Mouse (Mus musculus) adrenal gland, adult (tissue): ENCODE measurements at regions not wholly inside any gene's neighbourhood (a gene's known extent, or its start where the extent isn't known, plus 50 kb on each side); places are given as distances from the start of the nearest gene placed in this dataset.
A peak's percentile ranks its signal among the peaks of the same experiment; 100 is the strongest.
"Not testable (repeated sequence)": the region's sequence is repeated elsewhere in the genome, so short reads cannot be mapped to it uniquely, and the experiment has no call there.

ENCODE experiments used
- DNase-seq, 2 experiments: peaks; one replicate each; pipeline ENCODE4 v3.0.0; 2022 to 2023; ENCODE audit warnings: low spot score in 1 of 2; ENCODE audit not compliant: inconsistent age in 2 of 2

DNA sequence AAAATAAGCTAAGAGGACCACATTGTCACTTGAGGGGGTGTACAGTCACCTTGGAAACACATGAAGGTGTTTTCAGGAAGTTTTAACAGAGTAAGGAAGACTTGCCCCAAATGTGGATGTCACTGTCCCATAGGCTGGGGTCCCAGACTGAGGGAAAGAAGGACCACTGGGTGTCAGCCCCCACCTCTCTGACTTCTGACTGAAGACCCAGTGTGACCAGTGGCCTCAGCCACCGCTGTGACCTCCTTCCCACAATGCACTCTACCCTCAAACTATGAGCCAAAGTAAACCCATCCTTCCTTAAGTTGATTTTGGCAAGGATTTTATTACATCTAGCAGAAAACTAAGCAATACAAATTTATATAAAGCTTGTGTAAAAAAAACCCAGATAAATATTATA lies 94.8 kb upstream of the Mdm1 start:
- DNase-seq, result no peak

DNA sequence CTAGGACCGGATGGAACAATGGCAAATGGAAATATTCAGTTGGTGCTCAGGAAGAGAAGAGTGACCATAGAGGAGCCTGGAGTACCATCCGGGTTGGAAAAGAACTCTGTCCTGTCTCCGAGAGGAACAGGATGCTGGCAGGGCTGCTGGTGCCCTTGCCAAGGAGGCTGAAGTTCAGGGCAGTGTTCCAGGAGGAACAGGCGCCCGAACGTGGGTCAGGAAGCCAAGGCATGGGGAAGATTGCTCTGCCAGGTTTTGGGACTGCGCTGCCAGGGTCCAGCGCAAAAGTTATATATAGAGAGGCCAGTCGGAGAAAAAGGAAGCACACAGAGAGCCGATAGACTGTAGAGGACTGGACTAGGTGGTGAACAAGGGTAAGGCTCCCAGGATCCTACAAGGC lies 92.3 kb upstream of the Mdm1 start:
- peak; percentile 86 to 94 for DNase-seq

DNA sequence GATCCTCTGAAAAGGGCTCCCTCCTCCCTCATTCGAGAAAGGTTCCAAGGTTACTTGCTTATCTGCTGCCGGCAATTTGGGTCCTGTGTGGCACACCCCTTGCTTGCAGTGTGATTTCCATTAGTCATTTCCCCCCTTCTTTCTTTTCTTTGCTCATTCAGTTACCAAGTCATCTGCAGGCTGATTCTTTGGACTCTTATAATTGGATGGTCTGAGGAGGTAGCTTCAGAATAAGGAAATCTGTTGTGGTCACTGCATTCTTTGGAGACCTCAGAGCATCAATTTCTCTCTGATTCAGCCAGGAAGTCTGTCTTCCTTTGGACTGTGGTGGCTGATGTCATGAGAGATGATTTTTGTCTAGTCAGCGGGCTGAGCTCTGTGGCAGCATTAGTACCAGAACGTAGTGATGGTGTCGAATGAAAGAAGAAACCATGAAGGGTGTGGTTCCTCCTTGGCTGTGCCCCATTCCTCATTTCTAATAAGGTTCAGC lies 91.4 kb upstream of the Mdm1 start:
- DNase-seq, result peak in 1 of 2 experiments; percentile 58

DNA sequence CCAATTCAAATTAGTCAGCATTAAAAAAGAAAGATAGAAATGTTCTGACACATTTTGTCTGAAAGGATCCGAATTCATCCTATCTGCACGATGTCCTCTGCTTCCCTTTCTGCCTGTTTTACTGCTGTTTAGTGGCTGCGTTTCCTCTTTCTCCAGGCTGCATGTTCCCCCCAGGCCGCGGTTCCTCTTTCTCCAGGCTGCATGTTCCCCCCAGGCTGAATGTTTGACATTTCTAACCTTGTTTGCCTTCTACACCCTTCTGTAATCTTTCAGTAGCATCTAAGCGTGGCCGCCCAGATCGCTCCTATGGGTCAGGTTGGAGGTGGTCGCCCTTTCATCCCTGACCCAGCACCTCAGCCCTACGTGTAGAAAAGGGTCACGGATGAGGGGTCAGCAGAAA lies 89.6 kb upstream of the Mdm1 start:
- peak; percentile 23 to 43 for DNase-seq

DNA sequence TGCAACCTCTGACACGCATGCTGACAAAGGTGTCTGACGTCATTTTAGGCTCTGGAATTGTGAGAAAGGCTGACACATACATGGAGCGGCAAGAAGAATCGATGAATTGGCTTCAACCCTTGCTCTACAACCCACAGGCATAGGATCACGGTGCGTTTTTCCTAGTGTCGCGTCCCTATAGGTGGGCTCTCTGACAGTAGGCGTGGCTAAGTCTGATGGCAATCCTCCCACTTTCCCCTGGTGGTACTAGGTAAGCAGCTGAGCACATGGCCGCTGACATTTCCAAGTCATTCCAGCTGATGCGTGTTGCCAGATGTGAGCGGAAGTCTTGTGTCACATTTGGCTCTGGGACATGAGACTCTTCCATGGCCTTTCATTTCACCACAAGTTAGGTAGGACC lies 89.1 kb upstream of the Mdm1 start:
- DNase-seq, result no peak

DNA sequence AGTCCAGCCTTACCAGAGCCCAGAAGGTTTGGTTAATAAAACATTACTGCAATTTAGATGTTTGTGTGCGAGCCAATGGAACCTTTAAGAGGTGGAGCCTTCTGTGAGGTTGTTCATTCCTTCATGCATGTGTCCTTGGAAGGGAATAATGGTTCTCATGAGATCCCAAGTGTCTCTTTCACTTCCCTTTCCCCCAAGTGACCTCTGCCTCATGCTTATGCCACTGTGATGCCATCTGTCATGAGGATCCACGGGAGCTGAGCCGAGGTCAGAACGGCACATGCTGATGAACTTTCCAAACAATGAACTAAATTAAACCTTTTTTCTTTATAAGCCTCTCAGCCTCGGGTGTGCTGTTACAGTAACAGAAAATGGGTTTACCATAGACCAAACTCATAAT lies 88.6 kb upstream of the Mdm1 start:
- no peak for DNase-seq

DNA sequence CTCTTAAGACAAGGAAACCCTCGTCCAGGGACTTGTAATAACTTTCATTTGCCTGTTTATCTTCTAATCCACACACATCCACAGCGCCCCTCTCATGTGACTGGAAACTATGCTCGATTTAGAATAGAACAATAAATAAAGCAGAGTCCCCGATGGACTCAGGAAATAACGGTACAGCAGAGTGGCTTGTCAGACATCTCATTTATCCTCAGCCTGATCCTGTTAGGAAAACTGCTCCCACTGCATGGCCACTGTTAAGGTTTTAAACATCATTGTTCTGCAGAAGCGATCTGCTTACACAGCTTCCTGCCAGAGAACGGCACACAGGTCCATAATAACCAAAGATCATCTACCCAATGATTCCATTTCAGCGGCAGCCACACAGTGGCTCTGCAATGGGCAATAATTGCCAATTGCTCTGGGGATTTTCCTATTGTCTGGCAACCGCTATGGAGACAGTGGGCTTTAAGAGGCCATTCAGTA lies 84.8 kb upstream of the Mdm1 start:
- DNase-seq, result peak in 1 of 2 experiments; percentile 42

DNA sequence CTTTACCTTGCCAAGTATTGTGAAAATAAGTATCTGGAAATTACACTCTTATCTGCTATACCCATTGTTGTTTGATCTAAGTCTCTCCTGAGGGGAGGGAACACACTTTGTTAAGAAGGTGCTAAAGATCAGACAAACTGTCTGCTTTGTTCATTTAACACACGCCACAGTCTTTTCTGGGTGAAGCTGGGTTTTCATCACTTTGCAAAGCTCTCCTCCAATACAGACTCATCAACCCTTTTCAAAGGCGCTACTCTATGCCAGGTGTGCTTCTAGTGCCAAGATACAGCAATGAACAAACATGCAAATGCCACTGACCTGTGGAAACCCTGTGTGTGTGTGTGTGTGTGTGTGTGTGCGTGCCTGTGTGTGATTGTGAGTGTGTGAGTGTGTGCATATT lies 84.1 kb upstream of the Mdm1 start:
- no peak for DNase-seq

DNA sequence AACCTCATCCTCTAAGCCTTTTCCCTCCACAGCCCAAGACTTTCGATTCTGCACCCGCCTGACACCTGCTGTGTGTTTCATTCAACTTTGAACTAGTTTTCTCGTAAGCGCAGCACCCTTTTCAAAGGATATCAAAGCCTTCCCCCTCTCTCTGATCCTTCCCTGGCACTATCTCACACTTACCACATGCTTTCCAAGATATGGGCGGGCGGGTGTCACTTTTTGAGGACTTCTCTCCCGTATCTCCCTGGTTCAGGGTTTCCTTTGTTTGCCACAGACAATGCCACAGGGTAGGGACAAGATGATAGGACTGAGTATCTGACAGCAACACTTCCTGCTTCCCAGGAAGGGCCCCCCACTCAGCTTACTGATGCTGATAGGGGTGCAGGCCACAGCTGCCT lies 76.8 kb upstream of the Mdm1 start:
- no peak for DNase-seq

DNA sequence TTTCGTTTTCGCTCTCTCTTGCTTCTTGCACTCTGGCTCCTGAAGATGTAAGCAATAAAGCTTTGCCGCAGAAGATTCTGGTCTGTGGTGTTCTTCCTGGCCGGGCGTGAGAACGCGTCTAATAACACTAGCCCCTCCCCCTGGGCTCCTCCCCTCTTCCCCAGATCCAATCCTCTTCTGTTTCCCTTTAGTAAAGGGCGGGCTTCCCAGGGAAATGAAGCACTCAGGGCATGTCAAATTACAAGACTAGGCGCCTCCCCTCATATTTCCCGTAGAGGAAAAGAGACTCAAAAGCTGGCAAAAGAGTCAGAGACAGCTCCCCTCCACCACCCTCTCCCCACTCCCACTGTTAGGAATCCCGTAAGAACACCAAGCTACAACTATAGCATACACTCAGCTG lies 65.3 kb upstream of the Mdm1 start:
- not testable (repeated sequence) for DNase-seq

DNA sequence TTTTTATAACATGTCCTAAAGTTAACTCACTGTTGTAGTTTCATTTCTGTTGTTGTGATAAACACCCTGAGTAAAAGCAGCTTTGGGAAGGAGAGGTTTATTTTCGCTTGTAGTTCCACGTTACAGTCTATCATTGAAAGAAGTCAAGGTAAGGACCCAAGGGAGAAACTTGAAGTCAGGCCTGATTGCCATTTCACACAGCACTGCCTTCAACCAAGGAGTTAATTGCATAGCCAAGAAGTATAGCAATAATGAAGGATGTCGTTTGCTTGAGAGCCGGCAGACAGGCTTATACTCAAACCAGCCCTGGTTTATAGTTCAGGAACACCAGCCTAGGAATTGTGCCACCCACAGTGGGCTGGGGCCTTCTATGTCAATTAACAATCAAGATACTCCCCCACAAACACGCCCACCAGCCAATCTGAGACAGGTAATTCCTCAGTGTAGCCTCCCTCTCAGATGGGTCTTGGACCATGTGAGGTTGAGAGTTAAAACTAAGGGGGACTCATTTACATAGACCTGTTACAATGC lies 59.9 kb upstream of the Mdm1 start:
- no peak for DNase-seq

DNA sequence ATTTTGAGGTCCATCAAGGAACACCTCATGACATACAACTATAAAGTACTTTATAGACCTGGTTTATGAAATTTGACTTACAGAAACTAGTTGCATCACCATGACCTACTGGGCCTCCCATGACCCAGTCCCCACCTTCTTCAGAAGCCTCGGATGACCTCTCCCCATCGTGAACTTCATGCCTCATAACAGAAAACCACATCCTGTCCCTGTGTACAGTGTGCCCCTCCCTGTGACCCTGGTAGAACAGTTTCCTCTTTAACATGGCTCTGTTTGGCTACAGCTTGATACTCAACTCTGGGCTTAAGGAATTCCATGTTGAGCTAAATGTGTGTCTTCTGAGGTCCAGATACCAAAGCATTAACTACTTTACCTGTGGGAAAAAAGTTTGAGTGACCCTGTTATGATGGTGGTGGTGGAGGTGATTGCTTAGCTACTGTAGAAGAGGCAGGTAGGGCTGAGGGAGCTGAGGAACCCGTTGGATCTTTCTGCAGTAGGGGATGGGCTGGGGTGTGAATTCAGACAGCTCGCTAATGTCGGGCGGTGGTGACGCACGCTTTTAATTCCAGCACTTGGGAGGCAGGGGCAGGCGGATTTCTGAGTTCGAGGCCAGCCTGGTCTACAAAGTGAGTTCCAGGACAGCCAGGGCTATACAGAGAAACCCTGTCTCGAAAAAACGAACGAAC lies 58.4 kb upstream of the Mdm1 start:
- DNase-seq, result no peak

DNA sequence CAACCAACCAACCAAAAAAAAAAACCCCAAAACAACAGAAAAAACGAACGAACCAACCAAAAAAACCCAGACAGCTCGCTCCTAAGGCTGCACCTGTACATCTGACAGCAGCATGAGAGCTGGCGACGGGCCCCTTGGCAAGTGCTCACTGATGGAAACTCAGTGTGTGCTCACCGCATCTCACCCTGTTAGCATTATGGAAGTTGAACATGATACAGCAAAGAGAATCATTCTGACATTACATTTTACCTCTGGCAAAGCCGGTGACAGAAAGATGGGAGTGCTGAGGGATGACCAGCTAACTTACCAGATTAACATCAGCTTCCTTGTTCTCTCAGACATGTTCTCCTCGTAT lies 57.9 kb upstream of the Mdm1 start:
- no peak for DNase-seq

DNA sequence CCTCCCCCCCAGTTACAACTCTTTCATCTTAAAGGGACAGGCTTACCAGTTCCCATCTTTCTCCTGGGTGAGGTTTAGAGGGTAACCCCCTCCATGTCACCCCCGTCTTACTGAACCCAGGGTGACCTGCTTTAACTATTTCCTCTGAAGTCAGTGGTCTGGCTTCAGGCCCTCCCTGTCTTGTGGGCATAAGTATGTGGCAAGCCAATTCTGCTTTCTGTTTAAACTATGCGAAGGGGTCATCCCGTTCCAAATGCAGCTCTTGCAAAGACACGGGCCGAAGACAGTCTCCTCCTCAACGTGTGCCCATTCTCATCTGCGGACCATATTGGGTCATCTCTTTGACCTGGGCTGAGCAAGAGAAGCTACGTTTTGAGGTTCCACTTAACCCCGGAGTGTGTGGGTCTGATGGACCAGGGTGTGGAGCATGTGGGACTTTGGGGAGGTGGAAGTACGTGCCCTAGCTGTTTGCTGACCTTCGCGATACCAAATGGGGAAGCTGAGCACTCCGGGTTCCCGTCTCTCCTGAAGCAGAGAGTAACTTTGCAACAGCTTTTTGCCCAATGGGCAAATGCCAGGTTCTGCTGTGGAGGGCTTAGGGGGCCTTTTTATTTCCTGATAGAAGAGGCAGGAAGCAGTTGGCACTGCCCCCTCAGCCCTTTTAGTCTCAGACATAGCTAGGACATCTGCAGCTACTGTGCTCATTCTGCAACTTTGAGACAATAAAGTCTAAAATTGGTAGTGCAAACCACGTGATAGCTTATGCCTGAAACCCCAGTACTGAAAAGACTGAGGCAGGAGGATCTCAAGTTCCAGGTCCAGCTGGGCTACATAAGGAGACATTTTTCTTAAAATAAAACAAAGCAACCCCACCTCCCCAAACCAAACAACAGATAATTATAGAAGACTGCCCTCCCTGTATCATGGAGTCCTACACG lies 56.3 kb upstream of the Mdm1 start:
- no peak for DNase-seq

DNA sequence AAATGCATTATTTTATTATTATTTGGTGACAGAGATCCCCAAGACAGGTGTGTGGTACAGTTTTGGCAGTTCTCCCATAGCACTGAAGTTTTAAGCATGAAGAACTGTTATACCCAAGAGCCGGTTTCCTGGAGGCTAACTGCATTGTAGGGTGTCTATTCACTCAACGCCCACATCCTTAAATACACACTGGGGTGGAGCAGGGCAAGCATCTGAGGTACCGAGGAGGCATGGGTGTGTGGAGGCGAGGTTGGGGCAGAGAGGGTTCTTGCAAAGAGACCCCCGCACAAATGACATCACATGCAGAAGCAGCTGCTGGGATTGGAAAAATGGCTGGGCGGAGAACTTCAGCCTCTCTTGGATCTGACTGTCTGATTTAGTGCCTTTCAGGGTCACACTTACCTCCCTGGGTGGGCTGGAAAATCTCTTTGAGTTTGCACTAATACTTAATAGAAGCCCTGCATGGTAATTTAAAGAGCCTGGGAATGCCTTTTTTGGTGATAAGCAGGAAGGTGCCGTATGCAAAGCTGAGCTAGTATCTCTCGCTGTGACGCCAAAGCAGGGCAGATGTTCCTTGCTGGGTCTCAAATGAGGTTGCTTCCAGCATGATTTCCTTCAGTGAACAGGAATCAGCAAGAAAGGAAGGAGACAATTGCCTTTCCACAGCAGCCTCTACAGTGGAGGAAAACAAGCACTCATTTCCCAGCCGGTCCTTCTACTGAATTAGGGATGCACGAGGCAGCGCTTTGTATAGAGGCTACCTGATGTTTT lies 53.9 kb upstream of the Mdm1 start:
- DNase-seq, result no peak

DNA sequence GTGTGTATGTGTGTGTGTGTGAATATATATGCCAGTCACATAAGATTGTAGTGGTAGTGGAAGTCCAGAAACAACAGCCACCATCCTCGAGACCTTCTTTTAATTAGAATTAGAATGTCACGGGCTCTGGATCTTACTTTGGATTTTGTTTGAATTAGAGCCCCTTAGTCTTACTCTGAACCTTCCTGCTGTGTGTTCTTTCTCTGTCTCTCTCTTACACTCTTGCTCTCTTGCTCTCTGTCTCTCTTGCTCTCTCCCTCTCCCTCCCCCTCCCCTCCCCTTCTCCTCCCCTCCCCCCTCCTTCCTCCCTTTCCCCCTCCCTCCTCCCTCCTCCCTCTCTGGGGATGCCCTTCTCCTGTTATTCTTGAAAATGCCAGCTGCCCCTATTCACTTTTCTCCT lies 53.1 kb upstream of the Mdm1 start:
- no peak for DNase-seq

DNA sequence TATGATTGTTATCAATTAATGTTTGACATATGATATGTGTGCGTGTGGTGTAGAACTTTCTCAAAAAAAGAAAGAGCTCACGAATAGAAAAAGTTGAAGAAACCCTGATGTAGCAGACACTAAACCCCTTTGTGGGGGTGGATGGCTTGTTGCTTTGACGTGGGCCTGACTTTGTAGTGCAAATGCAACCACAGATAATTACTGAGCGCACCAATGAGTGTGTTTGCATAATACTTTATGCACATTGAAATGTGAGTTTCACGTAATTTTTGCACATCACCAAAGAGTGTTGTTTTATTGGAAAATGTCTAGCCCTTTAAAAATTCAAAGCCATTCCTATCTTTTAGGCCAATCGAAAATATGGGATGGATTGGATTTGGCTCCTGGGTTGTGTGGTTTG lies 51.7 kb upstream of the Mdm1 start:
- DNase-seq, result no peak

DNA sequence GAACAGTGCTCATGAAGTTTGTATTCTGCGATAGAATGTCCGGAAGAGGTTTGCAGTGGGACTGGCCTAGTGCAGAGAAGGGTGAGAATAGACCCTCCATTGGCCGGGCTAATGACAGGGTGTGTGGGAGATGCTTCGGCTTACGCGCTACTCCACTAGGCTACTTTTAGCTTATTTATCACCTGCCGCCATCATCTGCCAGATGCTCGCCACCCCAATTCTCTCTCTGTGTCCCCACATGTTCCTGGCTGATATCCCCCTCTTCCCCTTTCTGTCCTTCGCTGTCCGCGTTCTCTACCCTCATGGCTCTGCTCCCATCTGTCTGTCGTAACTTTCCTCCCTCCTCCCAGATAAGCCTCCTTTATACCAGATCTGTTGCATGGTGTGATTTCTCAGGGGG lies 50.1 kb upstream of the Mdm1 start:
- DNase-seq, result no peak
